Mouse (Mus musculus) R1 (cell line): ENCODE measurements around the gene Cdc34b.

Experiments used
- DNase-seq: peaks from one replicate; pipeline ENCODE4 v3.0.0-alpha.2; 2018; ENCODE audit warnings: low read depth, low spot score

Cdc34b gene

GRCm38 (mm10) chr11:94732773-94733172, 8.8 kb upstream of the Cdc34b start:
- DNase-seq: peak; percentile 92

- DNase-seq: peak; percentile 38
Observed at GRCm38 (mm10) chr11:94735746-94736145, 5.8 kb upstream of the Cdc34b start.

GRCm38 (mm10) chr11:94752946-94753713, 11.5 kb downstream of the Cdc34b start:
- DNase-seq: no peak

GRCm38 (mm10) chr11:94759916-94760315, 18.3 kb downstream of the Cdc34b start:
- no peak for DNase-seq

GRCm38 (mm10) chr11:94760364-94760763, 18.8 kb downstream of the Cdc34b start:
- no peak for DNase-seq

GRCm38 (mm10) chr11:94760799-94761198, 19.2 kb downstream of the Cdc34b start:
- no peak for DNase-seq

GRCm38 (mm10) chr11:94762281-94762680, 20.7 kb downstream of the Cdc34b start:
- no peak for DNase-seq

GRCm38 (mm10) chr11:94762775-94763174, 21.2 kb downstream of the Cdc34b start:
- peak; percentile 41 for DNase-seq

- DNase-seq: no peak
Observed at GRCm38 (mm10) chr11:94767241-94767640, 25.7 kb downstream of the Cdc34b start.

GRCm38 (mm10) chr11:94772363-94773055, 30.9 kb downstream of the Cdc34b start:
- DNase-seq: no peak

- DNase-seq: peak; percentile 56
Observed at GRCm38 (mm10) chr11:94773851-94774250, 32.3 kb downstream of the Cdc34b start.

GRCm38 (mm10) chr11:94774887-94775497, 33.4 kb downstream of the Cdc34b start:
- no peak for DNase-seq

- no peak for DNase-seq
Observed at GRCm38 (mm10) chr11:94782603-94783002, 41.0 kb downstream of the Cdc34b start, which contains the start of gene Tmem92. Tmem92 (minus strand) TSS chr11:94782703.

- peak; percentile 81 for DNase-seq
Observed at GRCm38 (mm10) chr11:94785247-94785646, 43.7 kb downstream of the Cdc34b start.

GRCm38 (mm10) chr11:94791700-94792099, 50.1 kb downstream of the Cdc34b start:
- DNase-seq: no peak
